Mouse (Mus musculus) limb, embryonic 15.5 days (tissue): ENCODE data around the gene Cfap77. TPM values are rescaled to one million over a fixed set of nuclear protein-coding genes. Genes with fewer than 3 reads are reported as not detected.

Source experiments
- ATAC-seq: fragments of 200-750 bp; cut with Nextera tagmentation; 2 replicates; pipeline ENCODE4 v1.8.0; 2017; ENCODE audit warnings: low read depth, moderate TSS enrichment; ENCODE audit not compliant: insufficient number of reproducible peaks, low FRiP score, low TSS enrichment
- H3K27ac ChIP-seq: fragments of 300-500 bp; sonication (generic); 2 replicates; pipeline ENCODE4 v1.5.1; 2015; ENCODE audit warnings: moderate library complexity, mild to moderate bottlenecking, inconsistent platforms
- H3K27me3 ChIP-seq: fragments of 300-500 bp; sonication (generic); 2 replicates; pipeline ENCODE4 v1.6.1; 2015; ENCODE audit warnings: inconsistent platforms
- H3K36me3 ChIP-seq: fragments of 300-500 bp; sonication (generic); 2 replicates; pipeline ENCODE4 v1.6.1; 2015; ENCODE audit warnings: inconsistent platforms
- H3K4me1 ChIP-seq: fragments of 300-500 bp; sonication (generic); 2 replicates; pipeline ENCODE4 v1.6.1; 2015; ENCODE audit warnings: inconsistent platforms
- H3K4me2 ChIP-seq: fragments of 300-500 bp; sonication (generic); 2 replicates; pipeline ENCODE4 v1.6.1; 2015; ENCODE audit warnings: mild to moderate bottlenecking, inconsistent platforms
- H3K4me3 ChIP-seq: fragments of 300-500 bp; sonication (generic); 2 replicates; pipeline ENCODE4 v1.5.1; 2015; ENCODE audit warnings: mild to moderate bottlenecking, inconsistent platforms
- H3K9ac ChIP-seq: fragments of 300-500 bp; sonication (generic); 2 replicates; pipeline ENCODE4 v1.6.1; 2015; ENCODE audit warnings: inconsistent platforms
- H3K9me3 ChIP-seq: fragments of 300-500 bp; sonication (generic); 2 replicates; pipeline ENCODE4 v1.6.1; 2016; ENCODE audit warnings: inconsistent platforms
- WGBS: fragments of 180-500 bp; shearing (Covaris S2); methylation state at CpG from one replicate; pipeline ENCODE4 v1.1.7; 2015; 5-methylcytosine and 5-hydroxymethylcytosine counted together
- polyA plus RNA-seq: library from polyadenylated mRNA; unstranded; fragments of >200 nt; fragmentation: Nextera tagmentation; extraction: Ambion mirVana; gene quantifications from 2 replicates; pipeline ENCODE4 v1.2.1, GENCODE M21; 2015

The Cfap77 gene
- polyA plus RNA-seq, 1 experiment from 2014 or later, result 0.29 TPM

DNA sequence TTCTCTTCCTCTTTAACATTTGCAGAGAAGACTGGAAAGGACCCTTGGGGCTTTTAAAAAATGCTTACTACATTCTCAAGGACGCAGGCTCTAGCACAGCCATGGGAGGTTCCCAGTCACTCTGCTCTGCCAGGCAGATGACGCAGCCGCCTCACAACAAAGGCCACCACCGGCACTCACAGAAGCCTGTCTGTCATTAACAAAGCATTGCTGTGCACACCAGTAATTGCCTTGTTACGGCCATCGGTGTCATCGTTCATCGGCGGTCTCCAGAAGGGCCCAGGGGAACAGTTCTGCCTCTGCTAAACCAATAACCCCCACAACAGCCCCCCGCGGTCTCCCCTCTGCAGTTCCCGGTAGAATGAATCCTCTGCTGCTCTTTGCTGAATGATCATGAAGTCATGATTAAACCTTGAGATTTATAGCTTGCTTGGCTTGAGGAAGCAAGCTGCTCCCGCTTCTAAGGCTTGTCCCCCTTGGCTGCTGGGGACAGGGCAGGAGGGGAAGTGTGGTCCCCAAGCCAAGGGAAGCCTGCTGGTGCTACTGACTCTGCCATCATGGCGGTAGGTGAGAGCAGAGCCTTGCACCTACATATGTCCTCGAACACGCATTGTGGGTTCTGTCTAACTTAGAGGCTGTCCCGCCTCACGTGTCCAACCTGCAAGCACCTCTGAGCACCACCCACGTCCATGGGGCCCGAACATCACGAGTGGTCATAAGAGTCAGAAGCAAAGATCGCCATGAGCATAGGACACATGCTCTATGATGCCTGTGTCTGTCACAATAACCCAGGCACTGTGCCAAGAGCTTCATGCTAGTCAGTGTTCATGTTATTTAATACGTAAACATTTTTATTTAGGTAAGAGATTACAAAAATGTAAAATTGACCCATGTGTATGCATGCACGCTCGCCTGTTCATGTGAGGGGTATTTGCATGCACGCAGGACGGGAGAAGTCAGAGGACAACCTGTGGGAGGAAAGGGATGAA is 38.0 kb downstream of the Cfap77 start:
- Histone ChIP-seq H3K27me3 (peaks cover 55% of the 10 kb centered on the region), H3K9ac (no peak overlapping the region), H3K4me1 (peaks cover 6% of the 10 kb centered on the region; the same call in 1 of the 2 replicates), H3K9me3 (no peaks in the 10 kb centered on the region), H3K4me2 (no peak overlapping the region), H3K36me3 (no peaks in the 10 kb centered on the region), H3K27ac (no peak overlapping the region), H3K4me3 (no peak overlapping the region)
- WGBS, result 47% methylated on average over 27 of the region's 27 CpGs
- ATAC-seq, result no peak

DNA sequence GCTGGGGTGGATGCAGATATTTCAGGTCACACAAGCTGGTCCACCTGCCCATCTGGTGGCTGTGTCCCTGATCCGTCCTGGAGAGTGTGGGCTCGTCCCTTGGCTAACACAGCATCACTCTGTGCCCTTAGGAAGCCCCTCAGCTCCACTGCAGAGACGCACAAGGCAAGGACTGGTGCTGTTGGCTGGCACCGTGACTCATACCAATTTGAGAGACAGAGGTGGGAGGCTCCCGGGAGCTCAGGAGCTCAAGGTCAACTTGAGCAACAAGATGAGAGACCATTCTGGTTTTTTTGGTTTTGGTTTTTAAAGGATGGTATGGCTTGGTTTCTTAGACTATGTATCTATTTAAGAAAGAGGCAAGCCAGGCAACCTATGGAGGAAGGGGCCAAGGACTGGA is 42.3 kb downstream of the Cfap77 start:
- no peak overlapping the region for H3K27ac ChIP-seq
- peaks cover 6% of the 10 kb centered on the region; the same call in 1 of the 2 replicates for H3K4me1 ChIP-seq
- no peak overlapping the region for H3K9ac ChIP-seq
- H3K4me3 ChIP-seq, result no peak overlapping the region
- H3K4me2 ChIP-seq, result no peak overlapping the region
- peaks cover 66% of the 10 kb centered on the region for H3K27me3 ChIP-seq
- ATAC-seq, result no peak
- WGBS, result 49% methylated on average over 5 of the region's 5 CpGs
- no peaks in the 10 kb centered on the region for H3K36me3 ChIP-seq
- no peaks in the 10 kb centered on the region for H3K9me3 ChIP-seq

DNA sequence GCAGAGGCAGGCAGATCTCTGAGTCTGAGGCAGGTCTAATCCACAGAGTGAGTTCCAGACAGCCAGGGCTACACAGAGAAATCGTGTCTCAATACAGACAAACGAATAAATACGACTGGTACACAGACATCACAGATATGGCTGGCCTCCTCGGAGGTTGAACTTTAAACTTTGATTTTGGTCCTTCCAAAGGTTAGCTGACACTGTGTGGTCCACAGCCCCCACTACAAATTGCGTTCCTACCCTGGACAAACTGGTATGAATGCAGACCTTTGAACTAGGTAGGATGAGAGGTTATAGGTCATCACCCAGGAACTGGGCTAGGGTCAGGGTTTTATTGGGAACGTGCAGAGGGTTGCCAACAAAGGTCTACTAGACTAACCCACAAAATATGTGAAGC is 47.2 kb downstream of the Cfap77 start:
- H3K27me3 ChIP-seq, result peaks cover 57% of the 10 kb centered on the region
- 67% methylated on average over 6 of the region's 6 CpGs for WGBS
- no peak for ATAC-seq
- H3K9ac ChIP-seq, result no peak overlapping the region
- H3K4me1 ChIP-seq, result no peaks in the 10 kb centered on the region
- no peak overlapping the region for H3K4me3 ChIP-seq
- H3K27ac ChIP-seq, result no peak overlapping the region
- no peaks in the 10 kb centered on the region for H3K36me3 ChIP-seq
- no peaks in the 10 kb centered on the region for H3K9me3 ChIP-seq
- no peak overlapping the region for H3K4me2 ChIP-seq

DNA sequence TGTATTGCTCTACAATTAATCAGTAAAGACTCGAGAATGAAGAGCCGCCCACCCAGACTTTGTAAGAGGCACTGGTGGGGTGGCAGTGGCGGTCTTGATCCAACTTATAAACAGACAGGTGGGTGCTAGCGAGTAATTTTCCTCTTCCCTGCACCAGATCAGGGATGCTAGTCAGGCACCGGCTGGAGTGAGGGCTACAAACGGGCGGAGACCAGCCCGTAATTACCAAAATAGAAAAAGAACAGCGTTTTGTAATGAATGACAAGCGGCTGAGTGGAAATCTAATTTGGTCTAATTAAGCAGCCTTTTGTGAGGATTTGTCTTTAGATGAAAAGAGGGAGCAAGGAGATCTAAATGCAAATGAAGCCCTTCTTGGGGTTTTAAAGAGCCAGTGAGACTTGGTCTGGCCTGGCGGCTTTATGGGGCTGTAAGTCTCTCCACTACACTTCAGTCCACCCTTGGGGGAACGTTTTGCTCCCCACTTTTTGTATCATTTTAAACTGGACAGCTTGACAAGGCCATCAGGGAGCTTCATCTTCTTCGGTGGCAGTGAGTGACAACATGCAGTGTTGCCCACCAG is 48.3 kb downstream of the Cfap77 start:
- H3K9me3 ChIP-seq, result no peaks in the 10 kb centered on the region
- no peak overlapping the region for H3K9ac ChIP-seq
- ATAC-seq, result no peak
- H3K36me3 ChIP-seq, result no peaks in the 10 kb centered on the region
- no peak overlapping the region for H3K4me3 ChIP-seq
- peaks cover 53% of the 10 kb centered on the region for H3K27me3 ChIP-seq
- no peaks in the 10 kb centered on the region for H3K4me1 ChIP-seq
- 66% methylated on average over 13 of the region's 13 CpGs for WGBS
- H3K4me2 ChIP-seq, result no peak overlapping the region
- no peak overlapping the region for H3K27ac ChIP-seq

DNA sequence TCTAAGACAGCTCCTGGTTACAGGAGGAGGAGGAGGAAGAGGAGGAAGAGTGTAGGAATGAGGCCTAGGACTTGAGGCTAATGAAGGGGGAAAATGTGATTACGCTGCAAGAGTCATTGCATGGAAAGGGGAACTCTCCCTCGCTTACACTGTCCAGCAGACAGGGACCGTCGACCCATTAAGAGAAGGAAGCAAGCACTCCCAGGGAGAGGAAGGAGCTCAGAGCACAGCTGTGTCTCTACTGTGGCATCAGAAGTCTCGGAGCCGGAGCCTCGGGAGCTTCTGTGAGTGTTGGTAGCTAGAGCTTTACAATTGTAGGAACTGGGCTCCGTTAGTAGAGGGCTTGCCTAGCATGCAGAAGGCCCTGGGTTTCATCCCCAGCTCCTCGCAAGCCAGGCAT is 50.8 kb downstream of the Cfap77 start:
- Histone ChIP-seq H3K27ac (no peak overlapping the region), H3K9ac (no peak overlapping the region), H3K4me3 (no peak overlapping the region), H3K4me1 (no peaks in the 10 kb centered on the region), H3K4me2 (no peak overlapping the region), H3K27me3 (peaks cover 37% of the 10 kb centered on the region), H3K9me3 (no peaks in the 10 kb centered on the region), H3K36me3 (no peaks in the 10 kb centered on the region)
- no peak for ATAC-seq
- 57% methylated on average over 9 of the region's 9 CpGs for WGBS

DNA sequence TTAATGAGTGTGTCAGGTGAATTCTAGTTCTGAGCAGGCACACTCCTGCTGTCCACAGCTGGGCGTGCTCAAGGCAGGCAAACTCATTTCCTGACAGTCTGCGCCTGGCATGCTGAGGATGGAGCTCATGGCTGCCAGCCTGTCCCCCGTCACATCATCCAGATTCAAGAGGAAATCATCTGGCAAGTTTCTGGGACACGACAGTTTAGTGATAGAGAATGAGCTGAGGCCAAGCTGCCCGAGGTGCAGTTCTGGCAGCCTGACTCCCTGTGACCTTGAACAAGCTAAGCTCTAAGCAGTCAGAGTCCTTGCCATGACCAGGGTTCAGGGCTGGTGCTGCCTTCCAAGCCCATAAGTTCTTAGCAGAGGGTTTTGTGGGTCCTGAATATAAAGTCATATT is 56.6 kb downstream of the Cfap77 start:
- H3K36me3 ChIP-seq, result no peaks in the 10 kb centered on the region
- no peaks in the 10 kb centered on the region for H3K9me3 ChIP-seq
- WGBS, result 54% methylated on average over 5 of the region's 5 CpGs
- no peak for ATAC-seq
- peaks cover 5% of the 10 kb centered on the region for H3K27me3 ChIP-seq
- H3K4me2 ChIP-seq, result no peak overlapping the region
- no peak overlapping the region for H3K4me3 ChIP-seq
- H3K9ac ChIP-seq, result no peak overlapping the region
- H3K27ac ChIP-seq, result no peak overlapping the region
- no peaks in the 10 kb centered on the region; the same call in 1 of the 2 replicates for H3K4me1 ChIP-seq

DNA sequence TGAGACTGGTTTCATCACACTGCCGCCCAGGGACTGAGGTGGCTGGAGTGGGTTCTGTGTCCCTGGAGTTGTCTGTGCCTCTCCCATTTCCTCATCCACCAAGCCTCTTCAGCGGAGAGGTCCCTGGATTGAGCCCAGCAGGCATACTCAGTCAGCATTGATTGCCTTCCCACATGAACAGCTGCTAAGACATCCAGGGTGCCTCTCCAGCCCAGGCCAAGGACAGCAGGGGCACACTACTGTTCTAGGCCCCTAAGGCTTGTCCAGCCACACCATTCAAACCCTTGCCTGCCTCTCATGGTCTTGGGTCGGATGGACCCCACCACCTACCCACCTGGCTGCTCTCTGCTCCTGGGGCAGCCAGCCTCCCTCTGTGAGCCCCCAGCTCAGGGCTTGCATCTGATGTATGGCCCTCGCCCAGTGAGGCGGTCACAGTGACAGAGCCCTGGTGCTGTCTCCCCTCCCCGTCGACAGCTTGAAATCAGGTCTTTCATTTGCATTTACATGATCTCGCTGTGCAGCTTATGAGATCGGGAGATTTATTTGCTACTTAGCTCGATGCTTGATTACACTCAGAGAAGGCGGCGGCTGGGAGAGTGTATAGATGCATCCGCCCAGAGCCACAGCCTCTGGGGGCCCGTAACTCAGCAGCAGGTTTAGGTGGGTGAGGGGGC is 57.6 kb downstream of the Cfap77 start:
- H3K9me3 ChIP-seq, result no peaks in the 10 kb centered on the region
- 64% methylated on average over 14 of the region's 14 CpGs for WGBS
- H3K4me1 ChIP-seq, result no peaks in the 10 kb centered on the region; the same call in 1 of the 2 replicates
- no peaks in the 10 kb centered on the region for H3K36me3 ChIP-seq
- no peak overlapping the region for H3K4me3 ChIP-seq
- no peak overlapping the region for H3K27ac ChIP-seq
- no peak overlapping the region for H3K4me2 ChIP-seq
- no peaks in the 10 kb centered on the region; the same call in 1 of the 2 replicates for H3K27me3 ChIP-seq
- no peak overlapping the region for H3K9ac ChIP-seq
- no peak for ATAC-seq

DNA sequence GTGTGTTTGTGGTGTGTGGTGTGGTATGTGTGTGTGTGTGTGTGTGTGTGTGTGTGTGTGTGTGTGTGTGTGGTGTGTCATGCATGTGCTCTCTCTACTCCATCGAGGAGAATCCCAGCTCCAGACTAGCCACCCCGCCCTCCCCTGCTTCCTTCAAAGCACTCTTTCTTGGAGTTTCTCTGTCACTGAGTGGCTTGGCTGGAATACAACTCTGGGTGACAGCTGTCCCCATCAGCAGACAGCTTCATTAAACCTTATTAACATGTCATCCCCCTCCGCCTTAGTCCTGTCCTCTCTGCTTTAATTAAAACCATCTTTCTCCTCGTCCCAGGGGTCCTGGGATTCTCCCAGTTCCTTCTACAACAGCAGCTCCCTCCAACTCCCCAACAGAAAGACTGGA is 59.4 kb downstream of the Cfap77 start:
- Histone ChIP-seq H3K9ac (no peak overlapping the region), H3K4me1 (no peaks in the 10 kb centered on the region; the same call in 1 of the 2 replicates), H3K9me3 (no peaks in the 10 kb centered on the region), H3K4me2 (no peak overlapping the region), H3K36me3 (no peaks in the 10 kb centered on the region), H3K27me3 (no peaks in the 10 kb centered on the region; the same call in 1 of the 2 replicates), H3K4me3 (no peak overlapping the region), H3K27ac (no peak overlapping the region)
- no peak for ATAC-seq
- 52% methylated on average over 4 of the region's 4 CpGs for WGBS

DNA sequence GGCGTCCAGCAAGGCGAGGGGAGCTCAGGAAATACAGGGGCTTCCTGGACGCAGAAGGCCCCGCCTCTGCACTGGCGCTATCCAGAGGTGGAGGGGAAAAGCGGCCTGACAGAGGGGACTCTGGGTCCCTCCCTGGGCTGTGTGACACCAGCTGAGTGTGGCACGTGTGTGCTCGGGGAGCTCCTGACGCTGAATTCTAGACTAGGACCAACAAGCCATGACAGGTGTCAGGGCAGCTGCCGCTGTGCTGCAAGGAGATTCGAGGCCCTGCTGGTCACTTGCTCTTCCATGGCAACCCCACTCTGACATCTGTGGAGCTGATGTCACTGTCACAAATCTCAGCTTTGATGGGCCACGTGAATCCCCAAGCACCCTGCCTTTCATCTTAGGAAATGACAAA is 60.9 kb downstream of the Cfap77 start:
- Histone ChIP-seq H3K27me3 (no peaks in the 10 kb centered on the region; the same call in 1 of the 2 replicates), H3K9ac (no peak overlapping the region), H3K4me2 (no peak overlapping the region), H3K4me3 (no peak overlapping the region), H3K9me3 (no peaks in the 10 kb centered on the region), H3K27ac (no peak overlapping the region), H3K4me1 (no peaks in the 10 kb centered on the region; the same call in 1 of the 2 replicates), H3K36me3 (no peaks in the 10 kb centered on the region)
- no peak for ATAC-seq
- 73% methylated on average over 12 of the region's 12 CpGs for WGBS

DNA sequence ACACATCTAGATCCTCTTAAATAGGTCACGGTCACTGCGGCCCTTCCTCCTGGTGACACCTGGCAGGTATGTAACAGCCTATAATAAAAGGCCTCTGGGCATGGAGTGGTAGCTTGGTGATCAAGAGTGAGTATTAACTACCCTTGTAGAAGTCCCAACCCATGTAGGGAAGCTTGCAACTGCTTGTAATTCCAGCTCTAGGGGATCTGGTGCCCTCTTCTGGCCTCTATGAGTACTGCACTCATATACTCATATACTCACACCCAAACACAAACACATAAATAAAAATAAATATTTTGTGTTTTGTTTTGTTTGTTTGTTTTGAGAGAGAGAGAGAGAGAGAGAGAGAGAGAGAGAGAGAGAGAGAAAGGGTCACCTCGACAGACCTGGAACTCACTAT is 66.1 kb downstream of the Cfap77 start:
- H3K27me3 ChIP-seq, result peaks cover 8% of the 10 kb centered on the region; the same call in 1 of the 2 replicates
- H3K4me3 ChIP-seq, result no peak overlapping the region
- H3K9ac ChIP-seq, result no peak overlapping the region
- H3K27ac ChIP-seq, result no peak overlapping the region
- H3K4me2 ChIP-seq, result no peak overlapping the region
- no peaks in the 10 kb centered on the region for H3K36me3 ChIP-seq
- WGBS, result 94% methylated on average over 3 of the region's 3 CpGs
- no peak for ATAC-seq
- no peaks in the 10 kb centered on the region for H3K4me1 ChIP-seq
- H3K9me3 ChIP-seq, result no peaks in the 10 kb centered on the region

DNA sequence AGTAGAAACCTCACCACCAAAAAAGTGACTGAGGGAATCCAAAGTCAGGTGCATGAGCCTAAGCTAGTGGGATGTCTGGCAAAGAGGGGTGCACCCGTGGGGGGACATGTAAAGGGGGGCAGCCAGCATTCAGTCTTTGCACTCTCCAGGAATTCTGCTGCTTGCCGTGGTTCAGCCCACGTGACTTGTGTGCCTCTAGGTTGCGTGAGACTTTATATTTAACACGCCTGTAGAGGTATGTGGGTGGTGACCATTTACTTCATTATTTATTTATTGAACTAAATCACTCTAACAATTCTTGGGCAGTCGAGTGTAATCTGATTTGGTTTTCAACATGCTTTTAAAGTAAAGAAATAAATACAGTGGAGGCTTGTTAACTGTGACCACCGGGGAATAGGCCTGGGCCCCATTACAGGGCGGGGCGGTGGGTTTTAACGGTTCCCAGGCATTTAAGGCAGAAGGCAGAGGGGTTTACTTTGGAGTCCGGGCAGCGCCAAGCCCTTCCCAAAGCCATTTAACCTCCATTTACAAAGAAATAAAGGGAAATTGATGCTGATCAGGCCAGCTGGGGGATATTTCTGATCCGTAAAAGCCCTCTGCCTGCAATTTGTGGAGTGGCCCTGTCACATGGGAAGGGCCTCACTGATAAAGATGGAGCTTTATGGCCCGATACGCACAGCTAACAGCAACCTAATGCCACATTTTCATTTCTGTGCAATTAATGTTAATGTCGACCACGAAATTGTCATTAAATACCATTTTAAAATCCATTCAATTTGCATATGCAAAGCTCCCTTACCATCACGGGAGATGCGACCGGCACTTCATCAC is 74.6 kb downstream of the Cfap77 start:
- Histone ChIP-seq H3K4me2 (no peak overlapping the region), H3K9me3 (no peaks in the 10 kb centered on the region), H3K27ac (no peak overlapping the region), H3K4me3 (no peak overlapping the region), H3K4me1 (peaks cover 6% of the 10 kb centered on the region; the same call in 1 of the 2 replicates), H3K9ac (no peak overlapping the region), H3K36me3 (no peaks in the 10 kb centered on the region), H3K27me3 (peaks cover 24% of the 10 kb centered on the region)
- no peak for ATAC-seq
- WGBS, result 39% methylated on average over 20 of the region's 20 CpGs
